9 mouse cellular contexts compared by ENCODE assay signal in genomic region chr3:118429825-118430630, GRCm38 (mm10).
DNase-seq lines count a peak whose midpoint lies in the region; ATAC-seq and TF ChIP-seq lines count a peak whose summit lies in the region.
"Had no signal": no experiment of that assay in that cellular context is flagged by ENCODE, and none has a peak within 500 bp of the region (broad histone marks: within the 10 kb centered on the region; RNA-seq: fewer than 3 reads in every experiment).

No protein-coding gene starts in this region.

- no peaks in the 10 kb centered on the region for H3K36me3 ChIP-seq in heart, embryonic 12.5 days
- H3K36me3 ChIP-seq in forebrain, embryonic 10.5 days (replicated peaks) = no peaks in the 10 kb centered on the region
- no peaks in the 10 kb centered on the region for H3K36me3 ChIP-seq in thymus, adult 2 months (ENCODE audit: control insufficient read depth, insufficient read depth, low read length)

- no peak overlapping the region for H3K9ac ChIP-seq in heart, embryonic 12.5 days

- peaks cover 39% of the 10 kb centered on the region for H3K27me3 ChIP-seq in heart, embryonic 12.5 days (replicated peaks)
- peaks cover 90% of the 10 kb centered on the region for H3K27me3 ChIP-seq in forebrain, embryonic 10.5 days (ENCODE audit: poor library complexity, severe bottlenecking)
- H3K27me3 ChIP-seq in thymus, adult 2 months (ENCODE audit: control insufficient read depth, insufficient read depth, low read length) = no peaks in the 10 kb centered on the region
- H3K27me3 ChIP-seq: CH12.LX had no signal

- H3K4me3 ChIP-seq in heart, embryonic 12.5 days = peak overlapping the region; percentile 36
- H3K4me3 ChIP-seq in forebrain, embryonic 10.5 days = peak overlapping the region; percentile 50
- no peak overlapping the region for H3K4me3 ChIP-seq in thymus, adult 2 months (ENCODE audit: control insufficient read depth, insufficient read depth, low read length)

- 9% methylated on average over 29 of the region's 29 CpGs for WGBS in heart, embryonic 12.5 days
- WGBS in forebrain, embryonic 10.5 days = 8% methylated on average over 29 of the region's 29 CpGs
- 17% methylated on average over 29 of the region's 29 CpGs for WGBS in thymus, adult 2 months

- no peak overlapping the region for H3K27ac ChIP-seq in heart, embryonic 12.5 days (ENCODE audit: poor library complexity, severe bottlenecking)
- H3K27ac ChIP-seq in forebrain, embryonic 10.5 days = peak overlapping the region; percentile 51
- H3K27ac ChIP-seq in thymus, adult 2 months (ENCODE audit: control insufficient read depth, insufficient read depth, low read length) = no peak overlapping the region

- no peak for ATAC-seq in heart, embryonic 12.5 days (ENCODE audit: insufficient number of reproducible peaks, low FRiP score)
- no peak for ATAC-seq in CD4-positive, CD25-positive, alpha-beta regulatory T cell, adult 4 months

- TF ChIP-seq CTCF in thymus, adult 2 months (IDR thresholded peaks at IDR 0.05; ENCODE audit: borderline replicate concordance, control insufficient read depth, extremely low read depth, insufficient read depth, low read length, poor library complexity) = no peak

- no peak for TF ChIP-seq POLR2A in thymus, adult 2 months (IDR thresholded peaks at IDR 0.05; ENCODE audit: control insufficient read depth, extremely low read depth, insufficient read depth, low read length, poor library complexity)

- no peak for DNase-seq in heart, adult 18-20 months
- peak; percentile 36 for DNase-seq in adrenal gland, postnatal 14 days
- DNase-seq in forebrain, embryonic 10.5 days (ENCODE audit: extremely low spot score, low spot score) = peak; percentile 46
- DNase-seq in layer of hippocampus, postnatal 10 days (ENCODE audit: low spot score in 2 of 2) = peak; percentile 51 to 73
- DNase-seq in neural tube, embryonic 10.5 days (ENCODE audit: extremely low spot score, low spot score) = peak; percentile 60
- DNase-seq in thymus, adult 2 months = no peak

- peaks cover 27% of the 10 kb centered on the region for H3K4me1 ChIP-seq in heart, embryonic 12.5 days (replicated peaks)
- H3K4me1 ChIP-seq in forebrain, embryonic 10.5 days = peaks cover 45% of the 10 kb centered on the region
- no peaks in the 10 kb centered on the region for H3K4me1 ChIP-seq in thymus, adult 2 months (replicated peaks; ENCODE audit: control insufficient read depth, insufficient read depth, low read length)

- peak overlapping the region; percentile 71 for H3K4me2 ChIP-seq in heart, embryonic 12.5 days

- H3K9me3 ChIP-seq in heart, embryonic 12.5 days (replicated peaks) = no peaks in the 10 kb centered on the region
- no peaks in the 10 kb centered on the region for H3K9me3 ChIP-seq in forebrain, embryonic 10.5 days

Comparison
In these comparisons a context has a peak if more than half of its experiments do, and no peak if none do; other contexts are left out.
1. DNase-seq: peak in adrenal gland, postnatal 14 days (single experiment), forebrain, embryonic 10.5 days (single experiment), layer of hippocampus, postnatal 10 days (2 of 2) and neural tube, embryonic 10.5 days (single experiment); none in heart, adult 18-20 months (0 of 2) and thymus, adult 2 months (single experiment).